Mouse (Mus musculus): ENCODE measurements around the gene Sec22b. TPM values are rescaled to one million over a fixed set of nuclear protein-coding genes. Genes with fewer than 3 reads are reported as not detected.

Sec22b gene
- polyA plus RNA-seq, 1 experiment from 2014 or later, result 40.0 TPM

DNA sequence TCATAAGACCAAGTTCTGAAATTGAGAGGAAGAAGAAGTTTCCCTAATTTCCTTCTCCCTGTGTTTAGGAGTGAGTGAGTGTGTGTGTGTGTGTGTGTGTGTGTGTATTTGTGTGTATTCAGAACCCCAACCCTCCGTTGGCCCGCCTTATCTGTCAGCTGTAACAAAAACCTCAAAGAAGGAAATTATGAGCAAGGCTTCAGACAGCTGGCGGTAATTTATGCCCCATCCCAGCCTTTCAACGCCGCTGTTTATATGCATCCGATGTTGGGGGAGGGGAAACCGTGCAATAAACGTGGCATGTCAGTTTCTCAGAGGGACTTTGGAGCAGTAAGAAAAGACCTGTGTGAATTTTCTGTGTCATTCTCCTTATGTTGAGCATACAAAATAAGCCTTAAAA, 24.7 kb upstream of the Sec22b start:
- no peak for DNase-seq
- WGBS (ENCODE audit: insufficient replicate concordance), result 32% methylated on average over 8 of the region's 8 CpGs

DNA sequence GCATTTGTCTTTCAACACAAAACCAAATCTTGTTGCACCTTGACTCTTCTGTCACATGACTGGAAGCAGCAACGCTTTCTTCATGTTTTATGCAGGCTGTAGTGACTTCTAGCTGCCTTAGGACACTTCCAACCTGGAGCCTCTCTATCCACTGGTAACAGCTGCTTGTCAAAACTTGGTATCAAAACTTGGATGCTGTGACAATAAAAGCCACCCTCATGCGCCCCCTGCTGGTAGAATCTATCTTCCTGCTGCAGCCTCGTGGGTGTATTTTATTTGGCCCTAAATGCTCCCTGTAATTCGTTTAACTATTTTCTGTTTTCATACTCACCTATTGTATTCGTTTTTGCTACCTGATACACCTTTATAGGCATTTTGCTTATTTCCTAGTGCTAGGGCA, 21.8 kb upstream of the Sec22b start:
- H3K4me1 ChIP-seq (ENCODE audit: insufficient read depth), result no peaks in the 10 kb centered on the region
- DNase-seq (peak; percentile 82), ATAC-seq (peak; percentile 21; the same call in 1 of the 2 replicates)
- H3K27me3 ChIP-seq (ENCODE audit: insufficient read depth, low read length), result no peaks in the 10 kb centered on the region
- H3K9me3 ChIP-seq (ENCODE audit: low read length), result no peaks in the 10 kb centered on the region
- peak; percentile 87 for TF ChIP-seq CTCF (IDR thresholded peaks at IDR 0.05; ENCODE audit: low read depth)
- TF ChIP-seq EP300 (IDR thresholded peaks at IDR 0.05; ENCODE audit: low read depth), result no peak
- H3K4me2 ChIP-seq (ENCODE audit: low read depth, low read length), result no peak overlapping the region
- H3K4me3 ChIP-seq (ENCODE audit: low read depth, low read length), result no peak overlapping the region
- H3K36me3 ChIP-seq (replicated peaks; ENCODE audit: insufficient read depth, low read length), result no peaks in the 10 kb centered on the region
- H3K27ac ChIP-seq (ENCODE audit: low read depth), result no peak overlapping the region
- WGBS (ENCODE audit: insufficient replicate concordance), result 9% methylated on average over 5 of the region's 5 CpGs
- H3K9ac ChIP-seq (replicated peaks), result no peak overlapping the region

More for the DNA sequence above, 24.7 kb upstream of the Sec22b start:
- Histone ChIP-seq H3K36me3 (replicated peaks; ENCODE audit: insufficient read depth, low read length) (no peaks in the 10 kb centered on the region), H3K4me1 (ENCODE audit: insufficient read depth) (no peaks in the 10 kb centered on the region), H3K9me3 (ENCODE audit: low read length) (no peaks in the 10 kb centered on the region), H3K4me2 (ENCODE audit: low read depth, low read length) (no peak overlapping the region), H3K4me3 (ENCODE audit: low read depth, low read length) (no peak overlapping the region), H3K27ac (ENCODE audit: low read depth) (no peak overlapping the region), H3K27me3 (ENCODE audit: insufficient read depth, low read length) (no peaks in the 10 kb centered on the region), H3K9ac (replicated peaks) (no peak overlapping the region)
- TF ChIP-seq EP300 (IDR thresholded peaks at IDR 0.05; ENCODE audit: low read depth), result no peak
- no peak for TF ChIP-seq CTCF (IDR thresholded peaks at IDR 0.05; ENCODE audit: low read depth)
- ATAC-seq, result no peak

GRCm38 (mm10) chr3:97881576-97881975, 19.4 kb upstream of the Sec22b start:
- H3K27me3 ChIP-seq (ENCODE audit: insufficient read depth, low read length), result no peaks in the 10 kb centered on the region
- H3K27ac ChIP-seq (ENCODE audit: low read depth), result no peak overlapping the region
- TF ChIP-seq CTCF (IDR thresholded peaks at IDR 0.05; ENCODE audit: low read depth) (no peak), EP300 (IDR thresholded peaks at IDR 0.05; ENCODE audit: low read depth) (no peak)
- no peaks in the 10 kb centered on the region for H3K9me3 ChIP-seq (ENCODE audit: low read length)
- H3K9ac ChIP-seq (replicated peaks), result no peak overlapping the region
- H3K36me3 ChIP-seq (replicated peaks; ENCODE audit: insufficient read depth, low read length), result no peaks in the 10 kb centered on the region
- no peak overlapping the region for H3K4me3 ChIP-seq (ENCODE audit: low read depth, low read length)
- DNase-seq (no peak), ATAC-seq (no peak)
- WGBS (ENCODE audit: insufficient replicate concordance), result 86% methylated on average over 5 of the region's 5 CpGs
- no peaks in the 10 kb centered on the region for H3K4me1 ChIP-seq (ENCODE audit: insufficient read depth)
- H3K4me2 ChIP-seq (ENCODE audit: low read depth, low read length), result no peak overlapping the region

DNA sequence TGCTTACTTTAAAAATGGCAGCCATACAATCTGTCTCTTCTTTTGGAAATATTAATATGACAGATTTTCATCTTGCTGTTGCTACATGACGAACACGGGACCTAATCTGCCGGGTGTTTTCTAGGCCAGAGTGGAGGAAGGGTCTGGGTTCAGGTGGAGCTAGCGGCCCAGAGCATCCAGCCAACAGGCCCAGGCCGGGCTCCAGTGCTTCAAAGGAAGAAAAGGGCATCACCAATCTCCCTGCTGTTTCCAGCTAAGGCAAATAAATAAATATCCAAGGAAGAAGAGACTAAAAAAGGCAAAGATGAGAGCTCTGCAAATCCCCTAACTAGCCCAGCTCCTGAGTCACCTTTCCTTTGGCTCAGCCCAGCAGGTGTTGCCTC, 13.2 kb upstream of the Sec22b start:
- no peak for DNase-seq
- Histone ChIP-seq H3K9ac (replicated peaks) (no peak overlapping the region), H3K4me2 (ENCODE audit: low read depth, low read length) (no peak overlapping the region), H3K36me3 (replicated peaks; ENCODE audit: insufficient read depth, low read length) (no peaks in the 10 kb centered on the region), H3K27me3 (ENCODE audit: insufficient read depth, low read length) (peaks cover 20% of the 10 kb centered on the region), H3K4me3 (ENCODE audit: low read depth, low read length) (no peak overlapping the region), H3K9me3 (ENCODE audit: low read length) (no peaks in the 10 kb centered on the region), H3K4me1 (ENCODE audit: insufficient read depth) (peaks cover 4% of the 10 kb centered on the region; the same call in 1 of the 2 replicates), H3K27ac (ENCODE audit: low read depth) (no peak overlapping the region)
- WGBS (ENCODE audit: insufficient replicate concordance), result 75% methylated on average over 5 of the region's 5 CpGs
- TF ChIP-seq CTCF (IDR thresholded peaks at IDR 0.05; ENCODE audit: low read depth) (no peak), EP300 (IDR thresholded peaks at IDR 0.05; ENCODE audit: low read depth) (no peak)
- ATAC-seq, result no peak

DNA sequence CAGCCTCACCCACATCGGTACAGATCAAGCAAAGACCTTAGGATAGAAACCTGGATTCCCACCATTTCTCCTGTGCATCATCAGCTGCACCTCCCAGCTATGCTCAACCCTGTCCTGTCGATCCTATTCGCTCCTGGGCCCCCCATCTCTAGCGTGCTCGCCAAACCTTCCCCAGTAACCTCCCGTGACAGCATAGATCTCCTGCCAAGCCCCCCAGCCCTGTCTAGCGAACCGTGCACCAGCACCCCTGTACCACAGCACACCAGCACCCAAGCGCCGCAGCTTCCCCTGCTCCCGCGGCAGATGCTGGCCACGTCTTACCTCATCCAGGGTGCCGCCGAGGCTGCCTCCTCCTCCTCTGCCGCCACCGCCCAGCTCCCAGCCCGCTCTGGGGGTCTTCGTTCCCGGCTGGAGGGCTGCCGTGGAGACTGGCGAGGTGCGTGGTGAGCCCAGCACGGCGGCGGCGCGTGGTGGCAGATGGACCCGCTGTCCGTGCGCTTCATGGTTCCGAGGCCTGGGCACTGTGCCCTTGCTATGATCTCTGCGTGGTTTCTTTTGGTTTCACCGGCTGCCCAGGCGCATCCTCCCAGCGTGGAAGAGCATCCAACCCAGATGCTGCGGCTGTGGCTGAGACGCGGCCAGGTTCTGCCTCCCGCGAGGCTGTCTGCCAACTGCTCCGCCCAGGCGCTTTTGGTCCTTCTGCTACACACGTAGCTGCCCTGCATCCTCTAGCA, 12.7 kb upstream of the Sec22b start, which contains the start of gene Pde4dip:
Gene Pde4dip, minus strand, starts transcription at position 540 of the 734 bp plus-strand sequence.
- no peak within 1 kb of the TSS for H3K9ac ChIP-seq (replicated peaks)
- H3K27ac ChIP-seq (ENCODE audit: low read depth), result no peak within 1 kb of the TSS
- TF ChIP-seq CTCF (IDR thresholded peaks at IDR 0.05; ENCODE audit: low read depth) (no peak), EP300 (IDR thresholded peaks at IDR 0.05; ENCODE audit: low read depth) (no peak)
- H3K27me3 ChIP-seq (ENCODE audit: insufficient read depth, low read length), result peaks cover 20% of the 10 kb centered on the region
- no peak for ATAC-seq
- peak within 1 kb of the TSS; percentile 36 for H3K4me3 ChIP-seq (ENCODE audit: low read depth, low read length)
- H3K36me3 ChIP-seq (replicated peaks; ENCODE audit: insufficient read depth, low read length), result no peaks in the 10 kb centered on the region
- H3K4me2 ChIP-seq (ENCODE audit: low read depth, low read length), result peak within 1 kb of the TSS; percentile 47
- H3K9me3 ChIP-seq (ENCODE audit: low read length), result no peaks in the 10 kb centered on the region
- WGBS (ENCODE audit: insufficient replicate concordance), result 3% methylated on average over 41 of the region's 44 CpGs
- DNase-seq, result no peak
- H3K4me1 ChIP-seq (ENCODE audit: insufficient read depth), result peaks cover 4% of the 10 kb centered on the region; the same call in 1 of the 2 replicates

GRCm38 (mm10) chr3:97890205-97890604, 10.8 kb upstream of the Sec22b start:
- Histone ChIP-seq H3K4me2 (ENCODE audit: low read depth, low read length) (no peak overlapping the region), H3K9ac (replicated peaks) (no peak overlapping the region), H3K27me3 (ENCODE audit: insufficient read depth, low read length) (peaks cover 20% of the 10 kb centered on the region), H3K4me3 (ENCODE audit: low read depth, low read length) (no peak overlapping the region), H3K9me3 (ENCODE audit: low read length) (no peaks in the 10 kb centered on the region), H3K36me3 (replicated peaks; ENCODE audit: insufficient read depth, low read length) (no peaks in the 10 kb centered on the region), H3K27ac (ENCODE audit: low read depth) (no peak overlapping the region), H3K4me1 (ENCODE audit: insufficient read depth) (peaks cover 4% of the 10 kb centered on the region; the same call in 1 of the 2 replicates)
- WGBS (ENCODE audit: insufficient replicate concordance), result 43% methylated on average over 6 of the region's 6 CpGs
- DNase-seq (no peak), ATAC-seq (no peak)
- TF ChIP-seq CTCF (IDR thresholded peaks at IDR 0.05; ENCODE audit: low read depth), result no peak
- TF ChIP-seq EP300 (IDR thresholded peaks at IDR 0.05; ENCODE audit: low read depth), result no peak
